Mouse (Mus musculus) brain, embryonic 14.5 days (tissue): ENCODE data around the gene Tpcn2.

Experiments used
- CTCF ChIP-seq: fragments of 200-500 bp; IDR thresholded peaks from 2 replicates; pipeline ENCODE4 v1.5.1; 2012; ENCODE audit warnings: inconsistent platforms, mild to moderate bottlenecking, moderate library complexity, borderline replicate concordance; ENCODE audit not compliant: insufficient read depth, insufficient read length; ENCODE audit errors: extremely low read depth
- POLR2A ChIP-seq: fragments of 200-500 bp; IDR thresholded peaks from 2 replicates; pipeline ENCODE4 v1.6.1; 2012; ENCODE audit warnings: mild to moderate bottlenecking, inconsistent platforms, borderline replicate concordance; ENCODE audit not compliant: poor library complexity, insufficient read depth, insufficient read length, severe bottlenecking; ENCODE audit errors: extremely low read depth

GRCm38 (mm10) chr7:145323607-145324006 is 39.8 kb upstream of the Tpcn2 start:
- TF ChIP-seq POLR2A: no peak
- TF ChIP-seq CTCF: no peak
